Mouse (Mus musculus) heart, adult 2 months (tissue): ENCODE measurements around the gene Gm20388. TPM values are rescaled to one million over a fixed set of nuclear protein-coding genes. Genes with fewer than 3 reads are reported as not detected.
A peak's percentile ranks its signal among the peaks of the same experiment; 100 is the strongest.

ENCODE experiments used
- DNase-seq, 2 experiments: peaks; one replicate each; pipeline ENCODE4 v3.0.0; 2021
- H3K27ac ChIP-seq: fragments of 200-600 bp; 2 replicates; pipeline ENCODE4 v1.8.1; 2022
- H3K27me3 ChIP-seq: fragments of 200-500 bp; 2 replicates; pipeline ENCODE4 v1.6.1; 2012; ENCODE audit warnings: mild to moderate bottlenecking, low read length, inconsistent platforms, mixed read lengths; ENCODE audit not compliant: control insufficient read depth, insufficient read depth
- H3K36me3 ChIP-seq: fragments of 200-500 bp; 2 replicates; pipeline ENCODE4 v1.6.1; 2012; ENCODE audit warnings: low read length, inconsistent platforms; ENCODE audit not compliant: control insufficient read depth, insufficient read depth
- H3K4me1 ChIP-seq: fragments of 200-500 bp; 2 replicates; pipeline ENCODE4 v1.6.1; 2011; ENCODE audit warnings: low read length; ENCODE audit not compliant: control insufficient read depth, insufficient read depth
- H3K4me3 ChIP-seq: fragments of 200-600 bp; 2 replicates; pipeline ENCODE4 v1.8.1; 2022
- H3K79me2 ChIP-seq: fragments of 200-500 bp; replicated peaks from 2 replicates; pipeline ENCODE4 v1.6.1; 2012; ENCODE audit warnings: mild to moderate bottlenecking, inconsistent platforms, low read length, moderate library complexity, mixed read lengths; ENCODE audit not compliant: control insufficient read depth, insufficient read depth
- H3K9ac ChIP-seq: fragments of 200-500 bp; 2 replicates; pipeline ENCODE4 v1.6.1; 2012; ENCODE audit warnings: low read depth, mild to moderate bottlenecking, control low read depth, inconsistent platforms, low read length, mixed read lengths
- CTCF ChIP-seq: fragments of 200-600 bp; IDR thresholded peaks from 2 replicates; pipeline ENCODE4 v1.8.1; 2022; ENCODE audit warnings: antibody characterized with exemption, mild to moderate bottlenecking, moderate library complexity
- EP300 ChIP-seq: fragments of 200-500 bp; IDR thresholded peaks from 2 replicates; pipeline ENCODE4 v1.6.1; 2011; ENCODE audit warnings: low read depth, low read length, control low read depth; ENCODE audit not compliant: insufficient read depth
- POLR2A ChIP-seq: fragments of 200-500 bp; IDR thresholded peaks from 2 replicates; pipeline ENCODE4 v1.6.1; 2011; ENCODE audit warnings: mild to moderate bottlenecking, low read depth, low read length, control low read depth; ENCODE audit not compliant: insufficient read depth
- WGBS: fragments of 180-500 bp; shearing (Covaris S2); methylation state at CpG from one replicate; pipeline ENCODE4 v1.1.7; 2018; 5-methylcytosine and 5-hydroxymethylcytosine counted together
- intact Hi-C: fragments of 180-260 bp; cut with DNase I; formaldehyde crosslinking; loops from one replicate; pipeline ENCODE4 v1.15.1; 2025
- polyA plus RNA-seq: library from polyadenylated mRNA; depleted of rRNA; stranded (reverse); fragments of >200 nt; gene quantifications from 2 replicates; pipeline ENCODE4 v1.2.3, GENCODE M21; 2012
- total RNA-seq, 2 experiments: library from RNA; stranded (reverse); gene quantifications; 2 replicates each; pipeline ENCODE4 v1.2.3; 2021

Gm20388 gene
- total and polyA plus RNA-seq, 3 experiments = 1.8 to 32.3 TPM; not detected in 1

DNA sequence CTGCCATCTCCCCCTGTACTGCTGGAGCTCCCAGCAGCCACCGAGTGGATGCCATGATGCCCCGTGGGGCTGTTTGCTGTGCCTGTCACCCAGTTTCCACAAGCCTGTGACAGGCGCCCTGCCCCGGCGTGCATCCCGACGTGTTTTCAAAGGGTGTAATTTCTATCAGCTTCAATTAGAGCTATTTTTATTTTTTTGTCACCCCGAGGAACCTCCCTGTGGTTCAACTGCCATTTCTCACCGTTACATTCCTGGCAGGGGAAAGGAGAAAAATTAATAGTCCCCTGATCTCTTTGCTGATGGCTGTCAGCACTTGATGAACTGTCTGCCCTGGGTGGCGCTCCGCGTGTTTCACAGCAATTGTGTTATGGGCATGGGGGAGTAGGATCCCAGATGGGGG lies 432.9 kb downstream of the Gm20388 start:
- H3K4me1 ChIP-seq = peaks cover 1% of the 10 kb centered on the region; the same call in 1 of the 2 replicates
- H3K36me3 ChIP-seq = no peaks in the 10 kb centered on the region
- no peaks in the 10 kb centered on the region for H3K27me3 ChIP-seq
- H3K27ac ChIP-seq = no peak overlapping the region
- no peaks in the 10 kb centered on the region for H3K79me2 ChIP-seq
- intact Hi-C loops = no loop called here
- DNase-seq = no peak
- no peak overlapping the region for H3K4me3 ChIP-seq
- no peak overlapping the region for H3K9ac ChIP-seq
- WGBS = 63% methylated on average over 12 of the region's 12 CpGs
- no peak for TF ChIP-seq CTCF
- TF ChIP-seq POLR2A = no peak
- no peak for TF ChIP-seq EP300

DNA sequence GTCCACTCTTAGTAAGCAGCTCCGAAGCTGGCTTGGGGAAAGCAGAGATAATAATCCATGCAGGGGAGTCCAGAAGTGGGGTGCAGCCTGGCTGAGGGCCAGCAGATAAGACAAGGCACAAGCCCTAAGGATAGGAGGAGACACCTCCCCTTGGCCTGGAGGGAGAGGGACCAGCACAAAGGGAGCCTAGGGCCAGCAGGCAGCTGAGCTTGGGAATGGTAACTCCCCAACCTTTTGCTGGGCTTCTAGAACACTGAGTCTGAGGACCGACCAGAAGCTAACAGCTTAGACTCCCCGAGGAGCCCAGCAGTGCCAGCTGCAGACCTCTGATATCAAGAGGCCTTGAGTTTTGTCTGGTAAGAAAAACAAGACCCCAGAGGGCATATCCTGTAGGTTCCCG lies 433.5 kb downstream of the Gm20388 start:
- no peak for TF ChIP-seq EP300
- peaks cover 1% of the 10 kb centered on the region; the same call in 1 of the 2 replicates for H3K4me1 ChIP-seq
- H3K27ac ChIP-seq = no peak overlapping the region
- intact Hi-C loops = no loop called here
- no peaks in the 10 kb centered on the region for H3K27me3 ChIP-seq
- H3K4me3 ChIP-seq = no peak overlapping the region
- no peak for DNase-seq
- H3K9ac ChIP-seq = no peak overlapping the region
- WGBS = 41% methylated on average over 4 of the region's 4 CpGs
- H3K36me3 ChIP-seq = no peaks in the 10 kb centered on the region
- H3K79me2 ChIP-seq = no peaks in the 10 kb centered on the region

DNA sequence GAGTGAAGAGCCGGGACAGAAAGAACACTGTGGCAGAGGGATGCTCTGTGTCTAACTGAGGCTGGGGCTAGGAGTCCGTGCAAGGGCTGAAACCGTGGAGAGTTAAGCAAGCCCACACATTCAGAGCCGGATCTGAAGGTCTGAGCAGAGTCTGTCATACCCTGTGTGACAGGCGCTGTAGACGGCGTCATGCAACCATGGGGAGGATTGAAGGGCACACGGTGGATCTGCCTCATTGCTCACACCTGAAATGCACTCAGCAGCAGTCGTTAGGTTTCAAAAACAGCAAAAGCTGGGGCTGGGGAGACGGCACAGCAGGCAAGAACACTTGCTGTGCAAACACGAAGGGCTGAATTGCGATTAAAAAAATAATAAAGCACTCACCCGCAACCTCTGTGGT lies 433.9 kb downstream of the Gm20388 start:
- WGBS = 73% methylated on average over 13 of the region's 13 CpGs
- no peak overlapping the region for H3K9ac ChIP-seq
- intact Hi-C loops = no loop called here
- peaks cover 1% of the 10 kb centered on the region; the same call in 1 of the 2 replicates for H3K4me1 ChIP-seq
- no peak overlapping the region for H3K4me3 ChIP-seq
- H3K27ac ChIP-seq = no peak overlapping the region
- DNase-seq = no peak
- no peaks in the 10 kb centered on the region for H3K36me3 ChIP-seq
- H3K27me3 ChIP-seq = no peaks in the 10 kb centered on the region
- H3K79me2 ChIP-seq = no peaks in the 10 kb centered on the region
- TF ChIP-seq CTCF = no peak
- TF ChIP-seq EP300 = no peak

DNA sequence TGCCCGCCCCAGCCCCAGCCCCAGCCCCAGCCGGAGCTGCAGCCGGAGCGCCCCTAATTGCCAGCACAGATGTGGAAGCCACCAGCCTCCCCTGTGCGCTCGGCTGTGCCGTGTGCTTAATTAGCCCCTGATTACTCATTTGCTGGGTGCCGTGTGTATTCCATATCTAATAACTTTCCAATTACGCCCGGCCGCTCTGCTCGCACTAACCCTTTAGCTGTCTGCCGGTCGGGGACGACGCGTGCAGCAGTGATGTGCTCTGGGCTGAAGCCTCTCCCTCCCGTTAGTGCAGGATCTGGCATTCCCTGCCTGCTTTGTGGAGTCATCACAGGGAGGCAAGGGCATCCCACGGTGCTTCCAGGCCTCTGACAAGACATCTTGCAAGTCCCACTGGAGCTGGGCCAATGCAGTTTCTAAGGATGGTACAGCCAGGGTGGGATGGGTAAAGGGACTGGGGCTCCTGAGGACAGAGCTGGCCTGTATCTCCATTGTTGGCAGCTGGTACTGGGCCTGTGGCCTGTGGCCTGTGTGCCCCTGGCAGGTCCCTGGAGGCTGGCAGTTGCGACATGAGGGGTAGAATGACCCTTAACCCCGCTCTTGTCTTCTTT lies 437.2 kb downstream of the Gm20388 start:
- Histone ChIP-seq H3K27me3 (no peaks in the 10 kb centered on the region), H3K36me3 (no peaks in the 10 kb centered on the region), H3K79me2 (no peaks in the 10 kb centered on the region), H3K9ac (no peak overlapping the region), H3K4me3 (no peak overlapping the region), H3K27ac (no peak overlapping the region), H3K4me1 (no peaks in the 10 kb centered on the region; the same call in 1 of the 2 replicates)
- no peak for DNase-seq
- intact Hi-C loops = no loop called here
- 87% methylated on average over 21 of the region's 21 CpGs for WGBS
- TF ChIP-seq EP300 (no peak), POLR2A (no peak), CTCF (no peak)

DNA sequence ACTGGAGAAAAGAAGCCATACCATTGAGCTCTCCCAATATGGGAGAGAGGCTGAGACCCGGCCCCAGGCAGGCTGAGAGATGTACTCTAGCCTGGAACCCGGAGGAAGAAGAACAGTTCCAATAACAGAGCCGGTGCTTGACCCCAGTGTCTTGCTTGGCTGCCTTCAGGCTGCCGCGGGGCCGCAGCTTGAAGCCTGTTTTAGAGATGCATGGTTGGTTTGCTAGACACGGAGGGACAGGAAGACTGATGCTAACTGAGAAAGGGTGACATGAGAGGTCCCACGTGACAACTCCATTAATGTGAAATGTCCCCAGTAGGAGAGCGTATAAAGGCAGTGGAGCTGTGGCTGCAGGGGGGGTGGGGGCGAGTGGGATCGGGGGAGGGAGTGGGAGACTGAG lies 438.3 kb downstream of the Gm20388 start:
- Histone ChIP-seq H3K4me1 (no peaks in the 10 kb centered on the region), H3K27ac (no peak overlapping the region), H3K36me3 (no peaks in the 10 kb centered on the region), H3K4me3 (no peak overlapping the region), H3K79me2 (no peaks in the 10 kb centered on the region), H3K9ac (no peak overlapping the region), H3K27me3 (no peaks in the 10 kb centered on the region)
- WGBS = 75% methylated on average over 11 of the region's 11 CpGs
- intact Hi-C loops = no loop called here
- DNase-seq = no peak
- no peak for TF ChIP-seq POLR2A
- TF ChIP-seq EP300 = no peak
- no peak for TF ChIP-seq CTCF

GRCm38 (mm10) chr8:120351332-120352071 lies 440.9 kb downstream of the Gm20388 start:
- peak; percentile 62; the same call in 1 of the 2 replicates for TF ChIP-seq EP300
- no peak for TF ChIP-seq POLR2A
- no peak overlapping the region for H3K4me3 ChIP-seq
- no peaks in the 10 kb centered on the region for H3K79me2 ChIP-seq
- intact Hi-C loops = no loop called here
- DNase-seq = no peak
- 61% methylated on average over 7 of the region's 7 CpGs for WGBS
- H3K9ac ChIP-seq = no peak overlapping the region
- H3K27me3 ChIP-seq = no peaks in the 10 kb centered on the region
- H3K27ac ChIP-seq = no peak overlapping the region
- H3K36me3 ChIP-seq = no peaks in the 10 kb centered on the region
- no peaks in the 10 kb centered on the region for H3K4me1 ChIP-seq
